Mouse (Mus musculus): Measurements from ENCODE around the gene Tmem74b. TPM values are rescaled to one million over a fixed set of nuclear protein-coding genes. Genes with fewer than 3 reads are reported as not detected.
A peak's percentile ranks its signal among the peaks of the same experiment; 100 is the strongest.

Tmem74b gene
- 2.3 and 2.8 TPM in 2 replicates for polyA plus RNA-seq (2016; fragmentation: Nextera tagmentation; extraction: Ambion mirVana)

DNA sequence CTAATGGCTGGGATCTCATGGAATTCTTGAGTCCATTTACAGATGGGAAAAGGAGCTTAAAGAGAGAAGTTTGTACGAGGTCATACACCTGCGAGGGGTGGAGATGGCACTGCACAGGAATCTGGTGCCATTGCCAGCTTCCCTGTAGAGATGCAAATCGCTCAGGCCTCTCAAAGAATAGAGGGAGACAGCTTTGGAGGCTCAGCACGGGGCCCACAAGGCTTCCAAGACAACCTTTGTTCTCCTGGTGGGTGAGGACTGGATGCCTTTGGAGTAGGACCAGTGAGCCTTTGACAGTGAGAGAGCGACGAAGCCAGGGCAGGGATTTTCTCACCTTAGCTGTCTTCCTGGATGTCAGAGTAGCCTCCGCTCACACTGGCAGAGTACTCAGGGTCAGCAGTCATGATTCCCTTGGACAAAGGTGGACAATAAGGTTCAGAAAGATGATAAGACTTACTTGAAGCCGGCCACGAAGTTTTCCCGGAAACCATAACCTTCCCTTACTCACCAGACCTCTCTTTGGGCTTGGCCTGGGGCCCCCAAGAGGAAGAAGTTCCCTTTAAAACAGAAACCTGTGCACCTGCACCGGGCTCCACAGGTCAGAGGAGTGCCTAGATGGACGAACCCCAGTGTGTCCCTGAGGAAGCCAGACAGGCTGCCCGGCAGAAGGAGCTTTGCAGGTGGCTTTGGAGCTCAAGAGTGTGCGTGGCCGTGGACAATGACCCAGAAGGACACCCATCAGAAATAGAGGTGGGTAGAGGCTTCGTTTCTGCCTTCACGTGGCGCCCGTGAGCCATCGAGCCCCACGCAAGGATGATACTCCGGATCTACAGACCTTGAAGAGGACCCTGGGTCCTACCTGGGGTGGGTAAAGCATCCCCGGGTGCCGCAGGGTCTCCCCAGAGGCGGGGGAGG is at the start of gene Tmem74b:
Gene Tmem74b, plus strand, starts transcription at position 778 of the 915 bp plus-strand sequence.
- H3K4me1 ChIP-seq: peaks cover 17% of the 10 kb centered on the region
- peak within 1 kb of the TSS; percentile 80 for H3K27ac ChIP-seq
- peaks cover 70% of the 10 kb centered on the region for H3K27me3 ChIP-seq (ENCODE audit: low read depth, poor library complexity, severe bottlenecking)
- H3K36me3 ChIP-seq: no peaks in the 10 kb centered on the region
- H3K4me3 ChIP-seq: peak within 1 kb of the TSS; percentile 74
- no peaks in the 10 kb centered on the region for H3K9me3 ChIP-seq (replicated peaks)
- 5% methylated on average over 25 of the region's 25 CpGs for WGBS
- no peak for DNase-seq (ENCODE audit: low spot score)

GRCm38 (mm10) chr2:151652053-151652452 is 49.8 kb upstream of the Tmem74b start:
- Histone ChIP-seq H3K27ac (no peak overlapping the region), H3K4me3 (no peak overlapping the region), H3K27me3 (ENCODE audit: low read depth, poor library complexity, severe bottlenecking) (no peaks in the 10 kb centered on the region), H3K4me1 (no peaks in the 10 kb centered on the region), H3K9me3 (replicated peaks) (no peaks in the 10 kb centered on the region), H3K36me3 (no peaks in the 10 kb centered on the region)
- no peak for DNase-seq (ENCODE audit: low spot score)
- 73% methylated on average over 1 of the region's 1 CpGs for WGBS

DNA sequence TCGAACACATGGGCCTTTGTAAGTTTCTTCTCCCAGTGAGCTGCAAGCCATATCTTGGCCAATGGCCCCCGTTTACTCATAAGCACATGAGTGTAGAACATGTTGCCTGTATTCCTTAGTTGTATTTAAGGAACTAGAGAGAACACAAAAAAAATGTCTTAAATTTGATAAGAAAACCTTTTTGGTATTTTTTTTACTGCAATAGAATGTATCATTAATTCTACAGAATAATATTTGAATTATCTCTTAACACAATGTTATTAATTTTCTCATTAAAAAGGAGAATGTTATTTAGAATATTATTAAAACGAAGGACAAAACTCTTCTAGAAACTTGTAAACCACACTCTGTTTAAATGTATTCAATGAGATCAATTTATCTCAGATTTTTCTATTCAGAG is 33.4 kb upstream of the Tmem74b start, which contains the start of gene Rad21l:
Gene Rad21l, minus strand, starts transcription at position 101 of the 400 bp plus-strand sequence.
- Histone ChIP-seq H3K36me3 (no peaks in the 10 kb centered on the region), H3K4me3 (no peak within 1 kb of the TSS), H3K27ac (no peak within 1 kb of the TSS), H3K9me3 (replicated peaks) (no peaks in the 10 kb centered on the region), H3K27me3 (ENCODE audit: low read depth, poor library complexity, severe bottlenecking) (peaks cover 21% of the 10 kb centered on the region), H3K4me1 (0 out of 2 replicates have a peak, but pooled peaks cover 7% of the 10 kb centered on the region)
- WGBS: 81% methylated on average over 3 of the region's 3 CpGs
- DNase-seq (ENCODE audit: low spot score): no peak

DNA sequence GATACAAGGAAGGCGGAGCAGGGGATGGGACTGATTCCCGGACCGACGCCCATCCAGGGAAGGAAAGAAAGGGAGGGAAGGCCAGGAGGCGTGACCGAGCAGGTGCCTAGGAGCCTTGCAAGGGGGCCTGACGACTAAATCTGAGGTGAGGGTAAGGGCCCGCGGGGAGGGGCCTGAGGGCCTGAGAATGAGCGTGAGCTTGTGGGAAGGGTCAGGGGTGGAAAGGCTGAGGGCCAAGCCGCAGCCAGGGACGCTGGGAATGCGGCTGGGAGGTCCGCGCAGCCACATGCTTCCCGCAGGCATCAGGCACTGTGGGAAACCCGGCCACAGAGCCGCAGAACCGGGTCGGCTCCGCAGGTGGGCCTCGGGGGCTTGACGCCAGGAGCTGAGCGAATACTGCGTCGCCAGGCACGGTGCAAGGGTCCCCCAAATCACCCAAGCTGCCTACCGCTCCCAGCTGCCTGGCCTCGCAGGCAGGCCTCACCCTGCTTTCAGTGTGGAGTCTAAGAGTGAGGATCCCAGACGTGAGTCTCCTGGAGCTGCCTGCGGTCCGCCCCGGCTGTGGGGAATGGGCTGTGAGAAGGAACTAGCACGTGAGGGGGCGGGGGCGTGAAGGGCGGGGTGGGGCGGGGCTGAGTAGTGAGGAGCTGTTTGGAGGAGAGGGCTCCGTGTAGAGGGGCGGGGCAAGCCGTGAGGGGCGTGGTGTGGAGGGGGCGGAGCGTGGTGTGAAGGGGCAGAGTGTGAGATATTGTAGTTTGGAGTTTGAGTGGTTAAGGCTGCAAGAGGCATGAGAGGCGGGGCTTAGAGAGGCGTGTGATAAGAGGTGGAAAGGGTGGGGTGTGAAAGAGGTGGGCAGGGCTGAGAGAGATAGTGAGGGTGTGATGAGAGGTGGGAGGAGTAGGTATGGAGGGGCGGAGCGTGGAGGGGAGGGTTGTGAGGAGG is 31.5 kb upstream of the Tmem74b start:
- no peak overlapping the region for H3K27ac ChIP-seq
- H3K4me3 ChIP-seq: 0 out of 2 replicates have a peak overlapping the region, but pooled peaks have one; percentile 11
- no peaks in the 10 kb centered on the region for H3K36me3 ChIP-seq
- 34% methylated on average over 48 of the region's 48 CpGs for WGBS
- 0 out of 2 replicates have a peak, but pooled peaks cover 7% of the 10 kb centered on the region for H3K4me1 ChIP-seq
- DNase-seq (ENCODE audit: low spot score): no peak
- H3K9me3 ChIP-seq (replicated peaks): no peaks in the 10 kb centered on the region
- peaks cover 21% of the 10 kb centered on the region for H3K27me3 ChIP-seq (ENCODE audit: low read depth, poor library complexity, severe bottlenecking)

DNA sequence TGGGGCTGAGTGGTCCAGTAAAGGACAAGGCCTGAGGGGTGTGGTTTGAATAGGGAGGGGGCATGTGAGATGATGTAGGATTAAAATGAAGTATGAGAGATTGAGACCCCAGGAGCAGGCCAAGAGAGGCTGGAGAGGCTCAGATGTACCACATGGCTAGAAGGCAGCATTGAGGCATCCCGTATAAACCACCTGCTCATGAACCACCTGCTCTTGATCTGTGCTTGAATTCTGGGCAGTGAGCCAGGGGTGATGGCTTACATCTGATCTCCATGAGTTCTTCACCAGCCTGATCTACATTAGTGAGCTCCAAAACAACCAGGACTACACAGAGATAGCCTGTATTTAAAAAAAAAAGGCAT is 30.9 kb upstream of the Tmem74b start:
- no peaks in the 10 kb centered on the region for H3K36me3 ChIP-seq
- DNase-seq (ENCODE audit: low spot score): no peak
- 55% methylated on average over 1 of the region's 1 CpGs for WGBS
- H3K27ac ChIP-seq: no peak overlapping the region
- H3K9me3 ChIP-seq (replicated peaks): no peaks in the 10 kb centered on the region
- peaks cover 21% of the 10 kb centered on the region for H3K27me3 ChIP-seq (ENCODE audit: low read depth, poor library complexity, severe bottlenecking)
- 0 out of 2 replicates have a peak, but pooled peaks cover 7% of the 10 kb centered on the region for H3K4me1 ChIP-seq
- H3K4me3 ChIP-seq: no peak overlapping the region

DNA sequence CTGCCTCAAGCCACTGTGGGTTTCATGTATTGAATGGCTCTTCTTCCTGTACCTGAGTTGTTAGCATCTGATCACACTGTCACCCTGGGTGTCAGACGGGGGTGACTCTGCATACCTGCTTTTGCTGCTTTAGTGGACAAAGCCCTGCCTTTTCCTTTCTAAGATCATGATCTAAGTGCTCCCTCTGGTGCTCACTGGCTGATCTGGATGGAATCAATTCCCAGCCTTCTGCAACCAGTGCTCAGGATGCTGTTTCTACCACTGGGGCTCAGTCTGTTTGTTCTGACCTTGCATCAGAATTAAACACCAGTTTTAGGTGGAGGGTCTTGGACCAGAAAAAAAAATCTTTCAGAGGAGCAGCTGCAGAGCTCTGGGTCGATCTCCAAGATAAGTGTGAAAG is 25.6 kb upstream of the Tmem74b start:
- H3K4me3 ChIP-seq: no peak overlapping the region
- H3K36me3 ChIP-seq: no peaks in the 10 kb centered on the region
- no peak overlapping the region for H3K27ac ChIP-seq
- peaks cover 3% of the 10 kb centered on the region; the same call in 1 of the 2 replicates for H3K27me3 ChIP-seq (ENCODE audit: low read depth, poor library complexity, severe bottlenecking)
- H3K4me1 ChIP-seq: no peaks in the 10 kb centered on the region
- 59% methylated on average over 2 of the region's 2 CpGs for WGBS
- DNase-seq (ENCODE audit: low spot score): no peak
- H3K9me3 ChIP-seq (replicated peaks): no peaks in the 10 kb centered on the region

GRCm38 (mm10) chr2:151682357-151682756 is 19.5 kb upstream of the Tmem74b start:
- no peak for DNase-seq (ENCODE audit: low spot score)
- Histone ChIP-seq H3K27ac (no peak overlapping the region), H3K4me3 (no peak overlapping the region), H3K36me3 (no peaks in the 10 kb centered on the region), H3K4me1 (no peaks in the 10 kb centered on the region), H3K27me3 (ENCODE audit: low read depth, poor library complexity, severe bottlenecking) (no peaks in the 10 kb centered on the region), H3K9me3 (replicated peaks) (no peaks in the 10 kb centered on the region)
- WGBS: 65% methylated on average over 3 of the region's 3 CpGs

GRCm38 (mm10) chr2:151682976-151683375 is 18.8 kb upstream of the Tmem74b start:
- Histone ChIP-seq H3K27me3 (ENCODE audit: low read depth, poor library complexity, severe bottlenecking) (no peaks in the 10 kb centered on the region), H3K27ac (no peak overlapping the region), H3K36me3 (no peaks in the 10 kb centered on the region), H3K4me1 (no peaks in the 10 kb centered on the region), H3K9me3 (replicated peaks) (no peaks in the 10 kb centered on the region), H3K4me3 (no peak overlapping the region)
- no peak for DNase-seq (ENCODE audit: low spot score)
- WGBS: 92% methylated on average over 4 of the region's 4 CpGs

GRCm38 (mm10) chr2:151702146-151702850 is 490 bp downstream of the Tmem74b start:
- peak overlapping the region; percentile 80 for H3K27ac ChIP-seq
- under 1% methylated on average over 85 of the region's 97 CpGs for WGBS
- H3K9me3 ChIP-seq (replicated peaks): no peaks in the 10 kb centered on the region
- peak; percentile 78 for DNase-seq (ENCODE audit: low spot score)
- peaks cover 17% of the 10 kb centered on the region for H3K4me1 ChIP-seq
- H3K36me3 ChIP-seq: no peaks in the 10 kb centered on the region
- peaks cover 70% of the 10 kb centered on the region for H3K27me3 ChIP-seq (ENCODE audit: low read depth, poor library complexity, severe bottlenecking)
- peak overlapping the region; percentile 74 for H3K4me3 ChIP-seq

GRCm38 (mm10) chr2:151702851-151703190 is 1.0 kb downstream of the Tmem74b start:
- peak overlapping the region; percentile 80 for H3K27ac ChIP-seq
- under 1% methylated on average over 17 of the region's 17 CpGs for WGBS
- no peaks in the 10 kb centered on the region for H3K9me3 ChIP-seq (replicated peaks)
- H3K4me3 ChIP-seq: peak overlapping the region; percentile 74
- no peak for DNase-seq (ENCODE audit: low spot score)
- peaks cover 70% of the 10 kb centered on the region for H3K27me3 ChIP-seq (ENCODE audit: low read depth, poor library complexity, severe bottlenecking)
- H3K4me1 ChIP-seq: peaks cover 17% of the 10 kb centered on the region
- H3K36me3 ChIP-seq: no peaks in the 10 kb centered on the region

DNA sequence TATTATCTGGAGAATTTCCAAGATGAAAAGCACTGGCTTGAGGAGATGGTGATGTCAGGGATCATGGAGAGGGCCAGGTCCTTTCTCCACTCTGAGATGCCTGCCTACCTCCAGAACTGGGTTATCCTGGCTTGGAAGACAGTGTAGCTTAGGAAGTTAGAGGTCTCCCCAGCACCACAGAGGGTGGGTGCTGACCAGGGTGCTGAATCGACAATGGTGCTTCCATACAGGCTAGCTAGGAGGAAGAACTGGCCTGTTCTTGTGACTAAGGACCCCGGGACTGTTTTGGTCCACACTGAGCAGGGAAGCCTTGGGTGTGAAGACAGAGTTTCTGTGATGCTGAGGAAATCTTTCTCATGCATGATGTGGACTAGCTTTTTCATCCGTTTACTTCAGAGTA is 10.8 kb downstream of the Tmem74b start:
- H3K4me3 ChIP-seq: no peak overlapping the region
- H3K36me3 ChIP-seq: peaks cover 27% of the 10 kb centered on the region
- no peaks in the 10 kb centered on the region for H3K9me3 ChIP-seq (replicated peaks)
- H3K27me3 ChIP-seq (ENCODE audit: low read depth, poor library complexity, severe bottlenecking): no peaks in the 10 kb centered on the region
- peak; percentile 69 for DNase-seq (ENCODE audit: low spot score)
- WGBS: 29% methylated on average over 3 of the region's 3 CpGs
- H3K27ac ChIP-seq: no peak overlapping the region
- H3K4me1 ChIP-seq: 0 out of 2 replicates have a peak, but pooled peaks cover 2% of the 10 kb centered on the region

- Histone ChIP-seq H3K9me3 (replicated peaks) (no peaks in the 10 kb centered on the region), H3K36me3 (peaks cover 56% of the 10 kb centered on the region)
- 93% methylated on average over 4 of the region's 4 CpGs for WGBS
Measured at GRCm38 (mm10) chr2:151715526-151715925, 13.7 kb downstream of the Tmem74b start.

More at GRCm38 (mm10) chr2:151715526-151715925, 13.7 kb downstream of the Tmem74b start:
- no peaks in the 10 kb centered on the region for H3K4me1 ChIP-seq
- H3K27ac ChIP-seq: no peak overlapping the region
- no peaks in the 10 kb centered on the region for H3K27me3 ChIP-seq (ENCODE audit: low read depth, poor library complexity, severe bottlenecking)
- H3K4me3 ChIP-seq: no peak overlapping the region
- no peak for DNase-seq (ENCODE audit: low spot score)

Data from limb, embryonic 10.5 days (tissue).